Mouse (Mus musculus) midbrain, embryonic 10.5 days (tissue): ENCODE measurements around the gene Myo6. TPM values are rescaled to one million over a fixed set of nuclear protein-coding genes. Genes with fewer than 3 reads are reported as not detected.

Source experiments
- DNase-seq: peaks from one replicate; pipeline ENCODE4 v3.0.0-alpha.2; 2017; ENCODE audit warnings: low spot score
- H3K27ac ChIP-seq: fragments of 300-500 bp; sonication (generic); replicated peaks from 2 replicates; pipeline ENCODE4 v1.5.1; 2016; ENCODE audit warnings: mild to moderate bottlenecking
- H3K27me3 ChIP-seq: fragments of 300-500 bp; sonication (generic); 2 replicates; pipeline ENCODE4 v1.6.1; 2016; ENCODE audit warnings: low read depth, mild to moderate bottlenecking; ENCODE audit not compliant: poor library complexity, severe bottlenecking
- H3K36me3 ChIP-seq: fragments of 300-500 bp; sonication (generic); 2 replicates; pipeline ENCODE4 v1.6.1; 2016; ENCODE audit warnings: mild to moderate bottlenecking, moderate library complexity
- H3K4me1 ChIP-seq: fragments of 300-500 bp; sonication (generic); 2 replicates; pipeline ENCODE4 v1.6.1; 2016
- H3K4me3 ChIP-seq: fragments of 300-500 bp; sonication (generic); 2 replicates; pipeline ENCODE4 v1.5.1; 2016; ENCODE audit warnings: mild to moderate bottlenecking, moderate library complexity
- H3K9me3 ChIP-seq: fragments of 300-500 bp; sonication (generic); replicated peaks from 2 replicates; pipeline ENCODE4 v1.6.1; 2016; ENCODE audit warnings: mild to moderate bottlenecking
- WGBS: fragments of 180-500 bp; shearing (Covaris S2); methylation state at CpG from one replicate; pipeline ENCODE4 v1.1.7; 2016; 5-methylcytosine and 5-hydroxymethylcytosine counted together
- polyA plus RNA-seq: library from polyadenylated mRNA; unstranded; fragments of >200 nt; fragmentation: Nextera tagmentation; extraction: Ambion mirVana; gene quantifications from 2 replicates; pipeline ENCODE4 v1.2.1, GENCODE M21; 2016

Myo6 gene
- polyA plus RNA-seq: 8.4 and 9.9 TPM in 2 replicates

DNA sequence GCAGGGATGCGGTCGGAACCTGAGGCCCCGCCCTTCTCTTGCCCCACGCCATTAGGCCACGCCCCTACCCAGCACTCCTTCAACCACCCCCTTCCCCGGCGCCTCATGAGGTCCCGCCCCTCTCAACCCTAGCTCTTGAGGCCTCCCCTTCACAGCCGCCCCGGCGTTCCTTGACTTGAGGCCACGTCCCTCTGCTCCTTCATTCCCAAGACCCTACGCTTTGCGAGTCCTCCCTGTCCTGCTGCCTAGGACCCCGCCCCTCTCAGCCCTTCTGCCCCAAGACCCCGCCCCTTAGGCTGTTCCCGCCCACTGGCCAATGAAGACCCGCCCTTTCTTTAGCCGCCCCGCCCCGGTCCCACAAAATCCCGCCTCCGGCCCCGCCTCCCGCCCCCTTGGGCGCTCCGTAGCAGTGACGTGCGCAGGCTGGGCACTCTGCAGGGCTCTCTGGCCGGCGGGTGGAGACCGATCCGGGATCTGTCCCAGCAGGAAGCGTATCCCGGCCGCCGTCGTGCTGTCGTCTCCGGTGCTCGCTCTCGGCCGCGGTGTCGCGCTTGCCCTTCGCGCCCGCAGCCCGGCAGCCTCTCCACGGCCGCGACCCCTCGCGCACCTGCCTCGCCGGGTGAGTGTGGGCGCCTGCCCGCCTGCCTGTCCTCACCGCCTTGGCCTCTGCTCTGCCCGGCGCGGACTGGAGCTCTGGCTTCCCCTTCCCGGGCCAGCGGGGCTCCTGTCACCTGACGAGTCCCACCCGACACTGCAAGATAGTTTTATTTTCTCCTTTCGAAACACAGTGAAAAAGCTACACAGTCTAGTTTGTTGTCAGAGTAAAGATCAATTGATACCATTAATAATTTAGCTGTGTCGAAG is at the start of gene Myo6:
TSS of gene Myo6 (plus strand) at position 421 of the 864 bp plus-strand sequence.
- DNase-seq: peak; percentile 97
- Histone ChIP-seq H3K4me1 (peaks cover 19% of the 10 kb centered on the region), H3K27ac (peak within 1 kb of the TSS; percentile 82), H3K36me3 (no peaks in the 10 kb centered on the region), H3K4me3 (peak within 1 kb of the TSS; percentile 76), H3K27me3 (peaks cover 22% of the 10 kb centered on the region), H3K9me3 (no peaks in the 10 kb centered on the region)
- WGBS: 1% methylated on average over 68 of the region's 69 CpGs

DNA sequence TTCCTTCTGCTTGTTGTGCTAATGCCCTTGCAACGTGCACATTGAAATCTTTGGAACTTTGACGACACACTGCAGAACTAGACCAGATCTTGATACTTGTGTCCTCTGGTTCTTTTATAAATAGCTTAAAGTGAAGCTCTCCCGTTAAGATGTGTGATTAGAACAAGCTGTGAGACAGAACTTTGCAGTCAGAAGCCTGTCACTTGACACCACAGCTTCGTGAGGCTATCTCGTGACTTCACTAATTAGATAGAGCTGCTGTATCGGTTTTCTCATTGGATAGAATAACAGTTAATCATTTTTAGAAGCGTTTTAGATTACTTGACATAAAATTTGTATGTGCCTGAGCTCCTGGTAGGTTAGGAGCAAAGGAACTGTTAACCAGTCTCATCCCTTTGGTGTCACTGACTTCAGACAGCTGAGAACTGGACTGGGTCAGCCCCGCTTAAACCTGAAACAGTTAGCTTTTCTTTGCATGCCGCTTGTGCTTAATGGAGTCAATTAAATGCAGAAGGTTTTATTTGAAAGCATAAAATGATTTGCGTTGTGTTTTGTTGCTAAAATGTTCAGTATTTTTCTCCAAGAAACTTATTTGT is 18.7 kb upstream of the Myo6 start:
- Histone ChIP-seq H3K27me3 (no peaks in the 10 kb centered on the region), H3K9me3 (no peaks in the 10 kb centered on the region), H3K27ac (no peak overlapping the region), H3K4me1 (no peaks in the 10 kb centered on the region), H3K4me3 (no peak overlapping the region), H3K36me3 (peaks cover 76% of the 10 kb centered on the region)
- 81% methylated on average over 10 of the region's 10 CpGs for WGBS
- DNase-seq: no peak

DNA sequence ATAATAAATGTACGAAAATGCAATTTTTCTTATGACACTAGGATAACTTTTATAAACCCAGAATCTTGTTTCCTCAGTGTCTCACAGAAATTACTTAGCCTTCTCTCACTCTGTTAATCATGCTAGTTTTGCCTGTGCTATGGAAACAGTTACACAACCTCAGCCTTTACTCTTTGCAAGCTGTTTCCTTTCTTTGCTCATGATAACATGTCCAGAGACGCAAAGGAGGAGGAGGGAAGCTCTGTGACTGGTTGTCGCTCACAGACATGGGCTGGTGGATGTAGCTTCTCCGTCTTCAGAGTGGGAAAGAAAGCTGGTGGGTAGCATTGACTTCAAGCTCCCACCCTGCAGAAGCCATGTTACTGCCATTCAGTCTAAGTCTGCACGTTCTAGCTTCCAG is 15.2 kb upstream of the Myo6 start:
- H3K27ac ChIP-seq: no peak overlapping the region

DNA sequence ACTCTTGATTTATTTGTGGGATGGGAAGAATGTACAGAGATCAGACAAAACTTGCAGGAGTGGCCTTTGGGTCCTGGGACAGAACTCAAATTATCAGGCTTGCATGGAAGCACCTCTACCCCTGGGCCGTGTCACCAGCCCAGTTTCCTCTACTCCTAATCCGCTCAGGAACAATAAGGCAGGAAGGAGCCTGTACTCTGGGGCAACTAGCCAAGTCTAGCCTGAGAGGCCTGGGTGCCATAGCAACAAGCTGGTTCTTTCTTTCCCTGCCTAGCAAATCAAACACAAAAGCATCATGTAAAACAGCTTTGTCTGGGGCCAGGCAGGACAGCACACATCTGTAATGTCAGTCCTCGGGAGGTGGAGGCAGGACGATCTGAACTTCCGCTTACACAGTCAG is 9.6 kb upstream of the Myo6 start:
- Histone ChIP-seq H3K9me3 (0 out of 2 replicates have a peak, but pooled peaks cover 4% of the 10 kb centered on the region), H3K4me1 (peaks cover 7% of the 10 kb centered on the region), H3K36me3 (peaks cover 23% of the 10 kb centered on the region), H3K27me3 (no peaks in the 10 kb centered on the region), H3K4me3 (no peak overlapping the region), H3K27ac (no peak overlapping the region)
- 61% methylated on average over 5 of the region's 5 CpGs for WGBS
- DNase-seq: peak; percentile 32

More for the DNA sequence above, 15.2 kb upstream of the Myo6 start:
- DNase-seq: no peak
- H3K4me1 ChIP-seq: no peaks in the 10 kb centered on the region; the same call in 1 of the 2 replicates
- H3K27me3 ChIP-seq: no peaks in the 10 kb centered on the region
- no peak overlapping the region for H3K4me3 ChIP-seq
- H3K36me3 ChIP-seq: peaks cover 59% of the 10 kb centered on the region
- no peaks in the 10 kb centered on the region for H3K9me3 ChIP-seq
- 84% methylated on average over 5 of the region's 5 CpGs for WGBS

- 82% methylated on average over 5 of the region's 5 CpGs for WGBS
- DNase-seq: no peak
- Histone ChIP-seq H3K4me3 (no peak overlapping the region), H3K36me3 (peaks cover 21% of the 10 kb centered on the region), H3K4me1 (peaks cover 7% of the 10 kb centered on the region), H3K9me3 (0 out of 2 replicates have a peak, but pooled peaks cover 4% of the 10 kb centered on the region), H3K27me3 (no peaks in the 10 kb centered on the region), H3K27ac (no peak overlapping the region)
Observed at GRCm38 (mm10) chr9:80156780-80157179, 8.1 kb upstream of the Myo6 start.

DNA sequence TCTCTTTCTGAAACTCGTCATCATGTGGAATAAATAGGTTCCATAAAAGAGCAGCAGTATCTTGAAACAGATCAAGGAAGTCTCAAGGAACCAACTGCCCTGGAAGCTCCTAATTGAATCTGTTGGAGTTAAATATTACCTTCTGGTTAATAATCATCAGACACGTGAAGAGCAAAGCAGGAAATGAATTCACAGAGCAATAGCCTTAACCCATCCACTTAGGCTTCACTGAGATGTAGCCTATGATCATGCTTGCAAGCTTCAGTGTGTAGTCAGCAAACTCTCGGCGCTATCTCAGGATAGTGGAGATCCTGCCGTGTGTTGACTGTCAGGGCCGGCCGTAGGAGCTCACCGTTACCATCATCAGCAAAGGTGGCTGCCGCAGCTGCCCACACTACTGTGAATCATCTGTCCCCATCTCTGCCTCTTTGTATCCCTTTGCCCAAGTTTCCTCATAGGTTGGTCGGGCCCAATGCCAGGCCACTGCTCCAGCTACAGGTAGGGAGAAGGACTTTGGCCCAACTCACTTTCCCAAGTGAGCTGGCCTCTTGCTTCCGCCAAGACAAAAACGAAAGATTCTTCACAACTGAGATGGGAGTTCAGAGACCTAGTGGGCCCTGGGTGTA is 6.9 kb upstream of the Myo6 start:
- Histone ChIP-seq H3K27ac (no peak overlapping the region), H3K36me3 (peaks cover 9% of the 10 kb centered on the region), H3K9me3 (0 out of 2 replicates have a peak, but pooled peaks cover 4% of the 10 kb centered on the region), H3K4me1 (peaks cover 7% of the 10 kb centered on the region), H3K4me3 (no peak overlapping the region), H3K27me3 (0 out of 2 replicates have a peak, but pooled peaks cover 2% of the 10 kb centered on the region)
- WGBS: 92% methylated on average over 12 of the region's 12 CpGs
- DNase-seq: no peak

DNA sequence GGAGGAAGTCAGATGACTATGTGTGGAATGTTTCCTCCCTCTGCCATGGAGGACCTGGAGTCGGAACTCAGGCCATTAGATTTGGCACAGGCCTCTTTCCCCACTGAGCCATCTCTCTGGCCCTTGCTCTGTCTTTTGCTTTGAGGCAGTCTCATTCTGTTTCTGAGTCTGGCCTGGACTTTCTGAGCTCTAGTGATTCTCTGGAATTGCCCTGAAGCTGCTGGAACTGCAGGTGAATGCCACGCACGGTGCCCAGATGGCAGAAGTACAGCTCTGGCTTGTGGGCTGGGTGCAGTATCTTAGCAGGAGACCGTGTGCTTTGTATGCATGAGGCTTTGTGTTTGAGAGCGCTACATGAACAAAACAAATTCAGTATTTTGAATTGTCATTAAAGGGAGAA is 5.9 kb upstream of the Myo6 start:
- Histone ChIP-seq H3K4me3 (no peak overlapping the region), H3K27ac (no peak overlapping the region), H3K36me3 (peaks cover 6% of the 10 kb centered on the region), H3K9me3 (0 out of 2 replicates have a peak, but pooled peaks cover 4% of the 10 kb centered on the region), H3K4me1 (peaks cover 7% of the 10 kb centered on the region), H3K27me3 (peaks cover 10% of the 10 kb centered on the region; the same call in 1 of the 2 replicates)
- DNase-seq: no peak
- WGBS: 88% methylated on average over 5 of the region's 5 CpGs

- Histone ChIP-seq H3K27ac (no peak overlapping the region), H3K9me3 (no peaks in the 10 kb centered on the region), H3K4me1 (peaks cover 19% of the 10 kb centered on the region), H3K4me3 (no peak overlapping the region), H3K36me3 (no peaks in the 10 kb centered on the region), H3K27me3 (peaks cover 20% of the 10 kb centered on the region)
- no peak for DNase-seq
- WGBS: 83% methylated on average over 4 of the region's 4 CpGs
Observed at GRCm38 (mm10) chr9:80161451-80161850, 3.4 kb upstream of the Myo6 start.

- WGBS: 89% methylated on average over 4 of the region's 4 CpGs
- Histone ChIP-seq H3K4me3 (no peak overlapping the region), H3K36me3 (no peaks in the 10 kb centered on the region), H3K9me3 (no peaks in the 10 kb centered on the region), H3K4me1 (peaks cover 19% of the 10 kb centered on the region), H3K27ac (no peak overlapping the region), H3K27me3 (peaks cover 22% of the 10 kb centered on the region)
- no peak for DNase-seq
Observed at GRCm38 (mm10) chr9:80163126-80163723, 1.6 kb upstream of the Myo6 start.

DNA sequence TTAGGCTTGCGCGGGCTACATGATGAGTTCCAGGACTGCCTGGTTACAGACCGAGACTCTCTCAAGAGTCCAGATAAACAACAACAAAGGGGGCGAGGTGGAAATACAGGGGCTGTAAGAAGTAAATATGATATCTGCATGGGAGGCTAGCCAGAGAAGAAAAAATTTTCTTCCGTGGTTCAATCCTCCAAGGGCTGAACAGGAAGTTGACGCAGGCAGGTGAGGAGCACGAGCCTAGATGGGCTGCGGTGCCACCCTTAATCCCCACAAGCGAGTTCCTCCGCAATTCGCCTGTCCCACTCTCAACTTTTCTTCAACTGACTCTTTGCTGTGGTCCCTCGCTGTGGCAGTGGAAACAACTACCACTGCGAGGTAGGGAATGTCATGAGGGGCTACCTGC is 640 bp upstream of the Myo6 start:
- Histone ChIP-seq H3K27me3 (peaks cover 22% of the 10 kb centered on the region), H3K4me1 (peaks cover 19% of the 10 kb centered on the region), H3K36me3 (no peaks in the 10 kb centered on the region), H3K4me3 (peak overlapping the region; percentile 76), H3K27ac (peak overlapping the region; percentile 82), H3K9me3 (no peaks in the 10 kb centered on the region)
- no peak for DNase-seq
- WGBS: 4% methylated on average over 13 of the region's 13 CpGs

- no peaks in the 10 kb centered on the region for H3K9me3 ChIP-seq
- peaks cover 19% of the 10 kb centered on the region for H3K4me1 ChIP-seq
- H3K27ac ChIP-seq: no peak overlapping the region
- no peak for DNase-seq
- peak overlapping the region; percentile 76 for H3K4me3 ChIP-seq
- peaks cover 22% of the 10 kb centered on the region for H3K27me3 ChIP-seq
- H3K36me3 ChIP-seq: no peaks in the 10 kb centered on the region
- WGBS: 59% methylated on average over 9 of the region's 9 CpGs
Observed at GRCm38 (mm10) chr9:80165690-80166089, 859 bp downstream of the Myo6 start.

DNA sequence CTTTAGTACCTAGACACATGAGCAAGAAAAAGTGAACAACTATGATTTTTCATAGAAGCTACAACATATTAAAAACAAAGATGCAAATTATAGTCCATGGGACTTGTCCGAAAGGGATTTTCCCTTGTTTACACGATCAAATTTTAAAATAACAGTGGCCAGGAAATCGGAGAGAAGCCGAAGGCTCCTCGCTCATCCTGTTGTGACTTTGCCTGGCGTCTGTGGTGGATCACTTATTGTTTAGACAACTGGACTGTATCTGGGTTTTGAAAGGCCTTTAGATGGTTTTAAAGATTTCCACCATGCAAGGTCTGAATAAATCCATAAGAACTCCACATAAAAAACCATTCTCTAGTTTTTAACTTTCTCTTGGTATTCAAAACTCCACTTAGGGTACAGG is 1.6 kb downstream of the Myo6 start:
- Histone ChIP-seq H3K4me1 (peaks cover 19% of the 10 kb centered on the region), H3K27ac (no peak overlapping the region), H3K9me3 (no peaks in the 10 kb centered on the region), H3K27me3 (peaks cover 22% of the 10 kb centered on the region), H3K4me3 (no peak overlapping the region), H3K36me3 (no peaks in the 10 kb centered on the region)
- 78% methylated on average over 6 of the region's 6 CpGs for WGBS
- DNase-seq: no peak
